Mouse (Mus musculus) retina, postnatal 1 day (tissue): Measurements from ENCODE around the gene Olfr703.

Source experiments
- DNase-seq: peaks from one replicate; pipeline ENCODE4 v3.0.0-alpha.2; 2012

The Olfr703 gene

DNA sequence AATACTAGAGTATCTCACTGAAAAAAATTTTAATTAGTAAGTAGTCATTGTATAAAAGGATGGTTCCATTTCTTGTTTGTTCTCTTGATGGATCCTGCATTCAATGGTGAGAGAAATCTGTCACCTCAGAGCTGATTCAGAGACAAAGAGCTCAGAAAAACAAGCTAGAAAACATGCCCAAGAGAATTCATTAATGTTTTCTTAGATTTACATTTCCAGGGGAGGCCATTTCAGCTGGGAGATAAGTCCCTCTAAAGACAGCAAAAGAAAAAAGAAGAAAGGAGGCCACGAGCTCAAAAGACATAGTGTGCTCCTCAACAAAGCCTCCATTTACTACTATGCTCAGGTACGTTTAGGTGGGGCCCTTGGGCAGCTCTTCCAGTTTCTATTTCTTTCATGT is at the start of gene Olfr703:
TSS of gene Olfr703 (plus strand) at position 301 of the 400 bp plus-strand sequence.
- no peak for DNase-seq

DNA sequence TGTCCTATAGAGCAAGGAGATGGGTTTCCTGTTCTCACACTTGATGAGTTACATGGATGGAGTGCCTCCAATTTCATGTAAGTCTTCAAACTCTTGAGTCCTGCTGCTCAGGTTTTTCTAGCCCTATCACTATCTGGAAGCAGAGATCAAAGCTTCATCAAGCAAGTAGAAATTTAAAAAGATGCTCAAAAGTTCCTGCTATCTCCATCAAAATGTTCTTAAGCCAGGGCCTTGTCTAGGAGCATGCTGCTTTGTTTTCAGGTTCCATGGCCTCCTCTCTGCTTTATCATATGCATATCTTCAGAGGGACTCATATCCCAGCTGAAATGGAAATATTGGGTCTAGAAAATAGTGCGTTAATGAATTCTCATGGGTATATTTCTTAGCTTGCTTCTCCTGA is 34.4 kb upstream of the Olfr703 start, which contains the start of gene Olfr700:
TSS of gene Olfr700 (minus strand) at position 101 of the 400 bp plus-strand sequence.
- DNase-seq = no peak

DNA sequence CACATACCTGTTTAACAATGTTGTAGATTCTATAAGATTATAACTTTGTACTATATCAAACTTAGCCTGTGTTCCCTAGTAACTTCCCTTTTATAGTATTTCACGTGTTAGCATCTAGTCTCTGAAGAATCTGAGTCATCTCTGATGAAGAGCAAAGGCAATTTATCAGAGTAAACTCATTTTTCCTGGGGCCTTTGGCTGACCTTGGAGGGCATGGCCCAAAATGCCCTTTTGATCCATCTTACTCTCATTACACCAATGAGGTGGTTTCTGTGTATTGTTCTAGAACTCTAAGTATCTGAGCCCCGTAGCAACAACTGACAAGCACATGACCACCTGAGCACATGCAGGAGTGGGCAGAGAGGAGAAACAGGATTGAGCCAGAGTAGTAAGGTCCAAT is 29.3 kb upstream of the Olfr703 start, which contains the start of gene Olfr701:
TSS of gene Olfr701 (plus strand) at position 301 of the 400 bp plus-strand sequence.
- no peak for DNase-seq

DNA sequence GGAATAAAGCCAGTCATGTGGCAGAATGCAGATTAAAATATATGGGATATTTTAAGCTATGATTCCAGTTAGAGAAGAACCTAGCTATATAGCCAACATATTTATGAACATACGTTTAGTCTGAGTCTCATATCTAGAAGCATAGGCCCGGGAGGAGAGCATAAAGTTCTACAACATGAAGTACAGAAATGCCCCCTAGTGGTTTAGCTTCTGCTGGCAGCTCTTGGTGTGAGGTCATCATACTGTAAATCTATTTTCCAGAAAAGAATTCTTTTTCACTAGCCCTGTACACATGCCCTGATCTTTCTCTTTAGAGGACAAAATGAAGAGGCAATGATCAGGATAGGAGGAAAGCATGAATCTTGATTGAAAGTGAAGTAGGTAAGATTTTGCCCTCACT is 27.4 kb upstream of the Olfr703 start:
- no peak for DNase-seq

DNA sequence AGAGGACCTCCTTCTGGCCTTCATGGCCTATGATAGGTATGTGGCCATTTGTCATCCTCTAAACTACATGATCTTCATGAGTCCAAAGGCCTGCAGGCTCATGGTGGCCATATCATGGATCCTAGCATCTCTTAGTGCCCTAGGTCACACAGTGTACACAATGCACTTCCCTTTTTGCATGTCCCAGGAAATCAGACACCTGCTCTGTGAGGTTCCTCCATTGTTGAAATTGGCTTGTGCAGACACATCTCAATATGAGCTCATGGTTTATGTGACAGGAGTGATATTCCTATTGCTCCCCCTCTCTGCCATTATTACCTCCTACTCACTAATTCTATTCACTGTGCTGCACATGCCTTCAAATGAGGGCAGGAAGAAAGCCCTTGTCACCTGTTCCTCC is 24.7 kb upstream of the Olfr703 start:
- DNase-seq = no peak

DNA sequence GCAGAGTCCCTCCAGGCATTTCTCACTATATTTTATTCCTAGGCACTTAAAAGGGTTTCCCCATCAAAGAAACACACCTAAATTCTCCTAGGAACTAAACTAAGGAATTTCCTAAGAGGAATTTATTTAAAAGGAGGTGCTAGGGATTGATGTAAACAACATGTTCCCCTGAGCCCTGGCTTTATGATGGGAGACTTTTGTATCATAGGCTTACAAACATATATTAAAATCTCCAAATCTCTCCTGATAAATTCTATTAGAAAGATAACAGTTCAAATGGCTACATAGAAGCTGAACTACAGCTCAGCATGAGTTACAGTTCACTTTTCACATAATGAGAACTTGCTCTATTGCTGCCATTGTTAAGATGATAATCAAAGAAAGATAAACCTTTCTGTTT is 9.4 kb upstream of the Olfr703 start, which contains the start of gene Olfr702:
TSS of gene Olfr702 (minus strand) at position 101 of the 400 bp plus-strand sequence.
- no peak for DNase-seq

DNA sequence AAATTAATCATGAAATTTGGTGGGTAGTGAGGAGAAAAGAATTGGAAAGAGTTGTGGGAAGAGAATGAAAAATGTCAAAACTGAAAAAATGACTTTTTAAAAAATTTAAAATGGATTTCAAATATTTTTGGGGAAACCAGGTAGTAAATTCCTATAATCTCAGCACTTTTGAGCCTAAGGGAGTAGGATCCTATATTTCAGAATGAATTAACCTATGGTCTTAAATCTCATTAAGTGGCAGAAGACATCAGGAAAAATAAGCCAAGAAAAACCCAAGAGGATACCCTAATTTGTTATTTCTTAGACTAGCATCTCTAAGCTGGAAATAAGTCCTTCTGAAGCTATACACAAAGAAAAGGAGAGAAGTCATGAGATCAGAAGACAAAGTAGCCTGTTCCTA is 19.7 kb downstream of the Olfr703 start, which contains the start of gene Olfr704:
TSS of gene Olfr704 (plus strand) at position 301 of the 400 bp plus-strand sequence.
- no peak for DNase-seq

DNA sequence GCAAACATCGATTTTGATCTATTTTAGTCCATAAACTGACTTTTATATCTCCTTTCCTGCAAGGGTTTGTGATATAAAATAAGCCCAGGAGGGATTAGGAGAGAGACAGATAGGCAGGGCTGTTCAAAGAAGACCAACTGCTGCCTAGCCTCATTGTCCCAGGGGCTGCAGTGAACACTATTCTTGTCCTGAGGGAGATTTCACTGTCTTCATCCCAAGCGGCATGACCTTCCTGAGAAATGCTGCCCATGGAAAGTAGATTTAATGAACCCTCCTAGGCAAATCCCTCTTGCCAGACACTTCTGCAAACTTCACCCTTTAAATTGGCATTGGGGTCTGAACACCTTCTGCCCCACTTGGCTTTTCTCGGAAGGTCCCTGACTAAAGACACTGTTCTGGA is 33.6 kb downstream of the Olfr703 start, which contains the start of gene Olfr705:
TSS of gene Olfr705 (minus strand) at position 101 of the 400 bp plus-strand sequence.
- no peak for DNase-seq

DNA sequence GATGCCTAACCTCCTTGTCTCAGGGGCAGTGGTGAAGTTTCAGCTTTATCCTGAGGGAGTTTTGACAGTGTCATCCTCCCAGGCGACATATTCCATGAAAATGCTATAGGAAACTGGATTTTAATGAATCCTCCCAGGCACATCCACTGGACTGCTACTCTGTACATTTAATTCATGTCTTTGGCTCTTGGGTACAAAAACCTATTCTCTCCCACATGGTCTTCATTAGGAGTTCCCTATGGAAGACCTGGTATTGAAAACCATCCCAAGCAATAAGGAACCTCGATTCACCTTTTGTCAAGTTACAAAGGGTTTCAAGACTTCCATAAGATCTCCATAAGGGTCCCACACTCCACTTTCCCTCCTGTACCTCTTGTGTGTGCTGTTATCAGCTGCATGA is 44.9 kb downstream of the Olfr703 start, which contains the start of gene Olfr706:
TSS of gene Olfr706 (minus strand) at position 101 of the 400 bp plus-strand sequence.
- DNase-seq = no peak
